Mouse (Mus musculus): Measurements from ENCODE around the gene Clnk. TPM values are rescaled to one million over a fixed set of nuclear protein-coding genes. Genes with fewer than 3 reads are reported as not detected.

Gene Clnk
- polyA plus RNA-seq, 1 experiment from 2014 or later: 0.32 TPM

- H3K4me3 ChIP-seq (replicated peaks; ENCODE audit: low read length): no peak overlapping the region
These were observed 14.2 kb downstream of the Clnk start for GRCm38 (mm10) chr5:38862288-38862985.

GRCm38 (mm10) chr5:38858015-38858721, 18.4 kb downstream of the Clnk start:
- no peak; the same call in 1 of the 2 replicates for ATAC-seq (ENCODE audit: insufficient read depth, low FRiP score)
- Histone ChIP-seq H3K4me1 (ENCODE audit: control insufficient read depth, insufficient read depth, low read length) (no peaks in the 10 kb centered on the region), H3K27me3 (ENCODE audit: control insufficient read depth, insufficient read depth, low read length) (no peaks in the 10 kb centered on the region), H3K9me3 (replicated peaks; ENCODE audit: control insufficient read depth, low read length) (no peaks in the 10 kb centered on the region), H3K9ac (ENCODE audit: low read length) (no peak overlapping the region), H3K27ac (ENCODE audit: low read length) (no peak overlapping the region), H3K4me2 (ENCODE audit: low read depth, low read length) (no peak overlapping the region), H3K4me3 (replicated peaks; ENCODE audit: low read length) (no peak overlapping the region), H3K36me3 (ENCODE audit: control insufficient read depth, insufficient read depth, low read length) (no peaks in the 10 kb centered on the region)
- 58% methylated on average over 4 of the region's 4 CpGs for WGBS

More at GRCm38 (mm10) chr5:38862288-38862985, 14.2 kb downstream of the Clnk start:
- H3K4me2 ChIP-seq (ENCODE audit: low read depth, low read length): no peak overlapping the region
- H3K27ac ChIP-seq (ENCODE audit: low read length): no peak overlapping the region
- no peak overlapping the region for H3K9ac ChIP-seq (ENCODE audit: low read length)
- H3K4me1 ChIP-seq (ENCODE audit: control insufficient read depth, insufficient read depth, low read length): no peaks in the 10 kb centered on the region
- no peaks in the 10 kb centered on the region for H3K36me3 ChIP-seq (ENCODE audit: control insufficient read depth, insufficient read depth, low read length)
- no peaks in the 10 kb centered on the region for H3K9me3 ChIP-seq (replicated peaks; ENCODE audit: control insufficient read depth, low read length)
- ATAC-seq (ENCODE audit: insufficient read depth, low FRiP score): no peak
- no peaks in the 10 kb centered on the region for H3K27me3 ChIP-seq (ENCODE audit: control insufficient read depth, insufficient read depth, low read length)
- WGBS: 70% methylated on average over 13 of the region's 13 CpGs

- ATAC-seq (ENCODE audit: insufficient read depth, low FRiP score): no peak; the same call in 1 of the 2 replicates
- 78% methylated on average over 1 of the region's 1 CpGs for WGBS
- Histone ChIP-seq H3K27ac (ENCODE audit: low read length) (no peak overlapping the region), H3K27me3 (ENCODE audit: control insufficient read depth, insufficient read depth, low read length) (no peaks in the 10 kb centered on the region), H3K9me3 (replicated peaks; ENCODE audit: control insufficient read depth, low read length) (no peaks in the 10 kb centered on the region), H3K4me3 (replicated peaks; ENCODE audit: low read length) (no peak overlapping the region), H3K9ac (ENCODE audit: low read length) (no peak overlapping the region), H3K36me3 (ENCODE audit: control insufficient read depth, insufficient read depth, low read length) (no peaks in the 10 kb centered on the region), H3K4me1 (ENCODE audit: control insufficient read depth, insufficient read depth, low read length) (no peaks in the 10 kb centered on the region), H3K4me2 (ENCODE audit: low read depth, low read length) (no peak overlapping the region)
These were observed 19.0 kb downstream of the Clnk start for GRCm38 (mm10) chr5:38857591-38857990.

- no peaks in the 10 kb centered on the region for H3K9me3 ChIP-seq (replicated peaks; ENCODE audit: control insufficient read depth, low read length)
- H3K4me3 ChIP-seq (replicated peaks; ENCODE audit: low read length): no peak overlapping the region
- ATAC-seq (ENCODE audit: insufficient read depth, low FRiP score): no peak
- H3K27me3 ChIP-seq (ENCODE audit: control insufficient read depth, insufficient read depth, low read length): no peaks in the 10 kb centered on the region
- no peaks in the 10 kb centered on the region for H3K36me3 ChIP-seq (ENCODE audit: control insufficient read depth, insufficient read depth, low read length)
- H3K9ac ChIP-seq (ENCODE audit: low read length): no peak overlapping the region
- H3K27ac ChIP-seq (ENCODE audit: low read length): no peak overlapping the region
- H3K4me1 ChIP-seq (ENCODE audit: control insufficient read depth, insufficient read depth, low read length): no peaks in the 10 kb centered on the region
- WGBS: 84% methylated on average over 1 of the region's 1 CpGs
- H3K4me2 ChIP-seq (ENCODE audit: low read depth, low read length): no peak overlapping the region
These were observed 26.4 kb downstream of the Clnk start for GRCm38 (mm10) chr5:38850171-38850570.

- Histone ChIP-seq H3K4me1 (ENCODE audit: control insufficient read depth, insufficient read depth, low read length) (no peaks in the 10 kb centered on the region), H3K27me3 (ENCODE audit: control insufficient read depth, insufficient read depth, low read length) (no peaks in the 10 kb centered on the region), H3K4me2 (ENCODE audit: low read depth, low read length) (no peak overlapping the region), H3K9me3 (replicated peaks; ENCODE audit: control insufficient read depth, low read length) (no peaks in the 10 kb centered on the region), H3K4me3 (replicated peaks; ENCODE audit: low read length) (no peak overlapping the region), H3K36me3 (ENCODE audit: control insufficient read depth, insufficient read depth, low read length) (no peaks in the 10 kb centered on the region), H3K9ac (ENCODE audit: low read length) (no peak overlapping the region), H3K27ac (ENCODE audit: low read length) (no peak overlapping the region)
- 41% methylated on average over 3 of the region's 3 CpGs for WGBS
- peak; percentile 86; the same call in 1 of the 2 replicates for ATAC-seq (ENCODE audit: insufficient read depth, low FRiP score)
These were observed 31.1 kb downstream of the Clnk start for GRCm38 (mm10) chr5:38845529-38845928.

- WGBS: 56% methylated on average over 2 of the region's 2 CpGs
- H3K9me3 ChIP-seq (replicated peaks; ENCODE audit: control insufficient read depth, low read length): no peaks in the 10 kb centered on the region
- H3K4me1 ChIP-seq (ENCODE audit: control insufficient read depth, insufficient read depth, low read length): no peaks in the 10 kb centered on the region
- no peak overlapping the region for H3K4me2 ChIP-seq (ENCODE audit: low read depth, low read length)
- no peak overlapping the region for H3K9ac ChIP-seq (ENCODE audit: low read length)
- no peak overlapping the region for H3K27ac ChIP-seq (ENCODE audit: low read length)
- no peak for ATAC-seq (ENCODE audit: insufficient read depth, low FRiP score)
- H3K27me3 ChIP-seq (ENCODE audit: control insufficient read depth, insufficient read depth, low read length): no peaks in the 10 kb centered on the region
- no peaks in the 10 kb centered on the region for H3K36me3 ChIP-seq (ENCODE audit: control insufficient read depth, insufficient read depth, low read length)
- no peak overlapping the region for H3K4me3 ChIP-seq (replicated peaks; ENCODE audit: low read length)
These were observed 32.3 kb downstream of the Clnk start for GRCm38 (mm10) chr5:38844312-38844711.

- Histone ChIP-seq H3K9me3 (replicated peaks; ENCODE audit: control insufficient read depth, low read length) (no peaks in the 10 kb centered on the region), H3K4me2 (ENCODE audit: low read depth, low read length) (no peak overlapping the region), H3K36me3 (ENCODE audit: control insufficient read depth, insufficient read depth, low read length) (no peaks in the 10 kb centered on the region), H3K4me3 (replicated peaks; ENCODE audit: low read length) (no peak overlapping the region), H3K9ac (ENCODE audit: low read length) (no peak overlapping the region), H3K4me1 (ENCODE audit: control insufficient read depth, insufficient read depth, low read length) (no peaks in the 10 kb centered on the region), H3K27ac (ENCODE audit: low read length) (no peak overlapping the region), H3K27me3 (ENCODE audit: control insufficient read depth, insufficient read depth, low read length) (no peaks in the 10 kb centered on the region)
- WGBS: 97% methylated on average over 1 of the region's 1 CpGs
- no peak for ATAC-seq (ENCODE audit: insufficient read depth, low FRiP score)
These were observed 36.6 kb downstream of the Clnk start for GRCm38 (mm10) chr5:38839981-38840380.

- no peak overlapping the region for H3K27ac ChIP-seq (ENCODE audit: low read length)
- H3K4me2 ChIP-seq (ENCODE audit: low read depth, low read length): no peak overlapping the region
- no peaks in the 10 kb centered on the region for H3K4me1 ChIP-seq (ENCODE audit: control insufficient read depth, insufficient read depth, low read length)
- no peak overlapping the region for H3K9ac ChIP-seq (ENCODE audit: low read length)
- no peak for ATAC-seq (ENCODE audit: insufficient read depth, low FRiP score)
- H3K4me3 ChIP-seq (replicated peaks; ENCODE audit: low read length): no peak overlapping the region
- no peaks in the 10 kb centered on the region for H3K27me3 ChIP-seq (ENCODE audit: control insufficient read depth, insufficient read depth, low read length)
- H3K36me3 ChIP-seq (ENCODE audit: control insufficient read depth, insufficient read depth, low read length): no peaks in the 10 kb centered on the region
- H3K9me3 ChIP-seq (replicated peaks; ENCODE audit: control insufficient read depth, low read length): no peaks in the 10 kb centered on the region
- WGBS: 77% methylated on average over 6 of the region's 6 CpGs
These were observed 49.3 kb downstream of the Clnk start for GRCm38 (mm10) chr5:38827310-38827709.

GRCm38 (mm10) chr5:38826586-38826985, 50.0 kb downstream of the Clnk start:
- Histone ChIP-seq H3K9me3 (replicated peaks; ENCODE audit: control insufficient read depth, low read length) (no peaks in the 10 kb centered on the region), H3K4me1 (ENCODE audit: control insufficient read depth, insufficient read depth, low read length) (no peaks in the 10 kb centered on the region)
- WGBS: 88% methylated on average over 5 of the region's 5 CpGs

More at GRCm38 (mm10) chr5:38826586-38826985, 50.0 kb downstream of the Clnk start:
- H3K9ac ChIP-seq (ENCODE audit: low read length): no peak overlapping the region
- H3K36me3 ChIP-seq (ENCODE audit: control insufficient read depth, insufficient read depth, low read length): no peaks in the 10 kb centered on the region
- H3K27me3 ChIP-seq (ENCODE audit: control insufficient read depth, insufficient read depth, low read length): no peaks in the 10 kb centered on the region
- H3K4me2 ChIP-seq (ENCODE audit: low read depth, low read length): no peak overlapping the region
- no peak for ATAC-seq (ENCODE audit: insufficient read depth, low FRiP score)
- H3K4me3 ChIP-seq (replicated peaks; ENCODE audit: low read length): no peak overlapping the region
- H3K27ac ChIP-seq (ENCODE audit: low read length): no peak overlapping the region

Measured in stomach, embryonic 16.5 days (tissue).